Mouse (Mus musculus) adrenal gland, adult 18-20 months (tissue): ENCODE measurements around the gene Ust. TPM values are rescaled to one million over a fixed set of nuclear protein-coding genes. Genes with fewer than 3 reads are reported as not detected.
A peak's percentile ranks its signal among the peaks of the same experiment; 100 is the strongest.

ENCODE experiments used
- DNase-seq, 2 experiments: peaks; one replicate each; pipeline ENCODE4 v3.0.0; 2021 to 2022; ENCODE audit warnings: low spot score in 2 of 2
- total RNA-seq, 2 experiments: library from RNA; stranded (reverse); gene quantifications; 1 replicate in 1 of 2; 2 replicates in 1 of 2; pipeline ENCODE4 v1.2.3; 2021

Gene Ust
- total RNA-seq, 2 experiments from 2014 or later: 5.9 to 6.4 TPM

DNA sequence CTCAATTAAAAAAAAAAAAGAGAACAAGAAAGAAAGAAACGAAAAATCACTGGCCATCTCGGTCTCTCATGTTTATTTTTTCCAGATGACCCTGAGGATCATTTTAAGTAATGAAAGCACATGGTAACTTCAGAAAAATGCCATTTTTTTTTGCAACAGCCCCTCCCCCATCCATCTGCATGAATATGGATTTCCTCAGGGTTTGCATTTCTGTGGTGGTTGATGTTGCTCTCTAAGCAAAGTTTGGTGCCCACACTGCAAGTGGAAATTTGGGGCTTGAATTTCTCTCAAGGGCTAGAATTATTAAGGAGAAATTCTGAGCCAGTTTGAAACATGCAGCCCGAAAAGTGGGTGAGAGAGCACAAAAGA, 290.3 kb downstream of the Ust start:
- DNase-seq: no peak

DNA sequence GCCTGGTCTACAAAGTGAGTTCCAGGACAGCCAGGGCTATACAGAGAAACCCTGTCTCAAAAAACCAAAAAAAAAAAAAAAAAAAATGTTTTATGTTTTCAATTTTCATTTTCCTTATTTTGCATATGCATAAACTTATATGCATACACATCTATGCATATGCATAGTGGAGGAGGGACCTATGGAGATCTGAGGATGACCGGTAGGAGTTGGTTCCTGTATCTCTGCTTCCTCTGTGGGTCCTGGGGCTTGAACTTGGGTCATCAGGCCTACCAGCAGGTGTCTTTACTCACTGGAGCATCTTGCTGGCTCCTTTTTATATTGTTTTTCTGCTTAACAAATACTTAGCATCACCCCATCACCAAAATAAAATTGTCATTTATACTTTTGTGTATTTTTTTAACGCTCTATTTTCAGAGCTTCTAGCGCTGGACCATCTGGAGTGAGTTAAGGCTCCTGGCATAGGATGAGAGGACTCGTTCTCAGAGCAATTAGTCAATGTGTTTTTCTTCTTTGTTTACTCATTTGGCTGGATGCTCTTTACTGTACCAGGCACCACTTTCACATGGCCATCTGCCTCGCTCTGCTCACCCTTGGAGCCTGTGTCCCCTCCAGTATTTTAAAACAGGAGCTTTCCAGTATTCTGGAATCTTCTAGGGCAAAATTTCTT, 290.8 kb downstream of the Ust start:
- DNase-seq: no peak

DNA sequence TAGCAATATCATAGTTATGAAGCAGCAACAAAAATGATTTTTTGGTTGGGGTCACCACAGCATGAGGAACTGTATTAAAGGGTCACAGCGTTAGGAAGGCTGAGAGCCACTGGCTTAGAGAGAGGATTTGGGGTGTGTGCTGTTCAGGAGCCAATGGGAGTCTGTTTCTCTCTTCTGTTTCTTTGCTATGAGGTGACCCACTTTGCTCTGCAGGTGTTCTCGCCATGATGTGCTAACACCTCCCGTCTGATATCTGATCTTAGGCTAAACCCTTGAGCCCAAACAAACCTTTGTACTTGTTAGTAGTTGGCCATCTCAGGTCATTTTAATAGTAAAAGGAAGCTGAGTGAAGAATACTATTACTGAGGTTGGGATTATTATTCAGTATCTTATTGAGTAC, 292.0 kb downstream of the Ust start:
- no peak for DNase-seq

DNA sequence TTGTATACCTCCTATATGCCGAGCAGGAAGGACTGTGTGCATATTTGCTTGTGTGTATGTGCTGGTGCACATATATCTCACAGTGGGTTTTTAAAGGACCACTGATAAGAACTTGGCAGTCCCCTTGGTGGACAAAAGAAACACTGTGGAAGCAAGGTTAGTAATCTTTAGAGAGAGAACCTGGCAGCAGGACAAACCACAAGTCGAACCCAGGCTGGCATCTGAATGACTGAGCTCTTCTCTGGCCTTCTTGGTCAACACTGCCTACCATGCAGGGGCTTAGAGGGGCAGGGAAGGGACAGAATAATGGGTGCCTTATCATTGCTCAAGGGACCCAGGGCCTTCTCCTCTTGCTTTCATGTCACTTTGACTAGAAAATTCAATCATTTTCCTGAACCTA, 294.0 kb downstream of the Ust start:
- no peak for DNase-seq

DNA sequence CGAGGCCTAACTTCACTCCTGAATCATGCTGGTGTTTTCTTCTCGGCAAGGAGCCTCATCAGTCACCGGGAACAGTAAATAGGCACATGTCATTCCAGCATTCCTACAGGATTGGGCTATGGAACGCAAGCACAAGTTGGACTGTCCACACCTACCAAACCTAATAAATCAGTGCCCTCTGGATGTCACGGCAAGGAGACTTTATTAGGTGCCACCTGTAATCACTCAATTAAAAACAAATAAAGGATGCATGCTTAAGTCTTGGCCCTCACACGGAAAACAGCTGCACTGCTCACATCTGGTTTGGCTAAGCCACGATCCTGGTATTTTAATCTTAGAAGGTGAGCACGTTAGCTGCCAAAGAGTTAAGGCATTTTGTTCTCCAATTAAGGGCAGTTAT, 294.6 kb downstream of the Ust start:
- DNase-seq: no peak

DNA sequence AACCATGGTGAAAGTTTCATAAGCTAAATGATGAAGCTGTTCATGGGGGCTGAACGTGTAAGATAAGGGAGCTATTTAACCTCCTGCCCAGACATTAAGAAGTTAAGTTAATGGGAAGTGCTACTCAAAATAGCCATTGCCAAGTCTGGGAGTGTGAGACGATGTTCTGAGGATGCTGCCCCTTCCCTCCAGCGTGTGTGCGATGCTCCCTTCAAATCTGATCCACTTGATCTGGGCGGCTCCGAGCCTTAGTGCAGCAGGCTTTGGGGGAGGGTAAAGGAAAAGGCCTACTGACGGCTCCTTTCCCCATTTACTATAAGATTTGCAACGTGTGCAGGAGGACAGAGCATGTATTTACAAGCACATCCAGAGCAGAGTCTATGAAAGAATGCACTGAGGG, 301.7 kb downstream of the Ust start:
- no peak for DNase-seq

- no peak for DNase-seq
Measured at GRCm38 (mm10) chr10:8215181-8215580, 303.4 kb downstream of the Ust start.

DNA sequence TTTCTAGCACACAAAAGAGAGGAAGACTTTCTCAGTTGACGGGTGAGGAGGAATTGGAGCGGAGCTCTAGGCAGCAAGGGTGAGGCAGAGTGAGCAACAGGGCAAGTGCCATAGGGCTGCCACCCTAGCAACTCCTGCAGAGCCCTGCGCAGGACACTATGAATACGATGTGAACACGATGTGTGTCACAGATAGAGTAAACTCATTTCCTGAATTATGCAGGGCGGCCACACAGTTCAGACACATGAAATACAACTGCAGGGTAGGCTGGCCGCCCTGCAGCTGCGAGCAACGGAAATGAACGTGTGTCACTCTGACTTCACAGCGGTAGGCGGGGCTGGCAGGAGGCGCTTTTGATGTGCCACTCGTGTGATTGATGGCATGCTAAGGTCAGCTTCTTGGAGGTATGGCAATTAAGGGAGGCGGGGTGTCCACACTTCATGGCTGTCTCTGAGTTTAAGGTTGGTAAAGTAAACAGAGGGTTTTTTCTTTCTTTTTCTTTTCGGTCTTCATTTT, 304.7 kb downstream of the Ust start:
- DNase-seq: peak; percentile 36 to 55

GRCm38 (mm10) chr10:8213266-8213905, 305.2 kb downstream of the Ust start:
- DNase-seq: no peak

- DNase-seq: no peak
Measured at GRCm38 (mm10) chr10:8212611-8213226, 305.9 kb downstream of the Ust start.

DNA sequence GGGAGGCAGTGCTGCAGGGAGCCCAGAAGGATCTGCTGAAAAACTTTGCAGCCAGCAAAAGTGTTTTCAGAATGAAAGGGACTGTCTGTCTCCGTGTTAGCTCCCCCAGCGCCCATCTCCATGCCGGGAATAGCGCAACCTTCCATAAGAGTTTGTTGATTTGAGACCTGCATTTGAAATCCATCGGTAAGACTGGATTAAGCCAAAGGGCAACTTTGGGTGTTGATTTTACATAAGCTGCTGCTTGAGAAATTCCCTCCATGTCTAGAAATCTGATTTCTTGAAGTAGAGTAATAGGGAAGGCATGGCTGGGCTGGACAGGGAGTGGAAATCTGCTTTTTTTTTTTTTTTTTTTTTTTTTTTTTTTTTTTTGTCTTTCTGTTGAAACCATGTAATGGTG, 306.9 kb downstream of the Ust start:
- DNase-seq: no peak

GRCm38 (mm10) chr10:8210366-8210765, 308.3 kb downstream of the Ust start:
- DNase-seq: no peak

- no peak for DNase-seq
Measured at GRCm38 (mm10) chr10:8207358-8207757, 311.3 kb downstream of the Ust start.

DNA sequence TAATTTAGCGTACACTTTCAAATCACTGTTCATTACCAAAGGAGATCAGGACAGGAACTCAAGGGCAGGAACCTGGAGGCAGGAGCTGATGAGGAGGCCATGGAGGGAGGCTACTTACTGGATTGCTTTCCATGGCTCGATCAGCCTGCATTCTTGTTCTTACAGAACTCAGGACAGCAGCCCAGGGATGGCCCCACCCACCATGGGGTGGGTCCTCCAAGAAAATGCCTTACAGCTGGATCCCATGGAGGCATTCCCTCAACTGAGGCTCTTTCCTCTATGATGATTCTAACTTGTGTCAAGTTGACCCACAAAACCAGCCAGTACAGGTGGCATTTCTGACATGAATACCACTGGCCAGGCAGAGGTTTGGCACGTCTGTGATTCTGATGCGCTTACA, 314.9 kb downstream of the Ust start:
- DNase-seq: no peak

GRCm38 (mm10) chr10:8199816-8200215, 318.8 kb downstream of the Ust start:
- no peak for DNase-seq

GRCm38 (mm10) chr10:8199026-8199756, 319.4 kb downstream of the Ust start:
- DNase-seq: no peak

DNA sequence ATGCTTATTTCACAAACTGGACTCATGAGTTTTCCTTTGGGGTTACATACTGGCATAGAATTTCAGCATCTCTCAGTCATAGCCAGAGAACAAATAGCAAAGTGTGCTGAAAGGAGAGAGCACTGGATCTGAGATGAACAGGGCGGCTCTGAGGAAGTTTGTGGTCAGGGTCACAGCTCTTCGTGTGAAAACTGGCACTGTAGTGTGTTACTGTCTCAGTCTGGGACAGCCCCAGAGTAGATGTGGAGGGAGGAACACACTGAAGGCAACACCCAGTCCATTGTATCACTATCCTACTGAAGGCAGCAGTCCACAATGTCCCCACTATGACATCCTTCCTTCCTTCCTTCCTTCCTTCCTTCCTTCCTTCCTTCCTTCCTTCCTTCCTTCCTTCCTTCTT, 321.0 kb downstream of the Ust start:
- DNase-seq: no peak

DNA sequence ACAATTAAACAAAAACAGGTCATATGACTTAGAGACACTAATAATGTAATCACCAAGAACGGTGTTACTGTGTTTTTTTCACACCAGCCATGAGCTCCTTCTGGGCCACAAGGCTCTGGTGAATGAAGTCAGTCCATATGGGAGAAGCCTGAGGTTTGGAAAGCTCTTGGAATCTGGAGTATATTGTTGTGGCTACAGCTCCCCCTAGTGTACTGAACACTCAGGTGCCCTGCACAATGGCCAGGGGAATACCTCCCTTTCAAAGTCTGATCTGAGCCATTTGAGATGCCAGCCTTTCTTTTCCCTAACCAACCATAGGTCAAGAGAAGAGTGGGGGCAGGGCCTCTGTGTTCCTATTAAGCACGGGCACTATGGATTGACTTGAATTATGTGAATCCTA, 322.3 kb downstream of the Ust start:
- DNase-seq: peak; percentile 44 to 46

- DNase-seq: no peak
Measured at GRCm38 (mm10) chr10:8195730-8196129, 322.9 kb downstream of the Ust start.

GRCm38 (mm10) chr10:8189331-8189981, 329.2 kb downstream of the Ust start:
- DNase-seq: no peak

- DNase-seq: no peak
Measured at GRCm38 (mm10) chr10:8185586-8185985, 333.0 kb downstream of the Ust start.
